Mouse (Mus musculus): ENCODE results near the gene Pak2. TPM values are rescaled to one million over a fixed set of nuclear protein-coding genes. Genes with fewer than 3 reads are reported as not detected.

Pak2 gene
- polyA plus RNA-seq, 1 experiment: 18.3 TPM

DNA sequence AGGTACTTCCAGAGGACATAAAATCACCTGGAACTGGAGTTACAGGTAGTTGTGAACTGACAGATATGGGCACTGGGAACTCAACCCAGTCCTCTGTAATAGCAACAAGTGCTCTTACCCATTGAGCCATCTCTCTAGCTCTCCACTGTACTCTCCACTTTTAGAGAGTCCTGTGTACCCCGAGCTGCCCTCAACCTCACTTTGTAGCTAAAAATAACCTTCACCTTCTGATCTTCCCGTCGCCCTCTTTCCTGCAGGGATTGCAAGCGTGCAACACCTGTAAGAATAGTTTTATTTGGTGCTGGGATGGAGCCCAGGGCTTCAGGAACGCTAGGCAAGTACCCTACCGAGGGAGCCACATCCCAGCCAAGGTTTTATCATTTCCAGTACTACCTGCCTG is 36.6 kb upstream of the Pak2 start:
- TF ChIP-seq CTCF (conservative IDR thresholded peaks at IDR 0.05; ENCODE audit: insufficient read depth, insufficient read length, low read depth, low read length): no peak
- no peak for TF ChIP-seq POLR2A (IDR thresholded peaks at IDR 0.05; ENCODE audit: low read depth, low read length)
- no peak overlapping the region for H3K27ac ChIP-seq (ENCODE audit: insufficient read depth, low read depth, low read length)
- no peaks in the 10 kb centered on the region for H3K27me3 ChIP-seq (replicated peaks; ENCODE audit: control insufficient read depth, insufficient read depth, low read length)
- no peaks in the 10 kb centered on the region for H3K36me3 ChIP-seq (ENCODE audit: control insufficient read depth, insufficient read depth, low read length)
- no peak for DNase-seq
- H3K4me3 ChIP-seq (ENCODE audit: insufficient read depth, low read depth, low read length): no peak overlapping the region
- no peaks in the 10 kb centered on the region for H3K4me1 ChIP-seq (ENCODE audit: control insufficient read depth, insufficient read depth, low read length)
- WGBS: 58% methylated on average over 6 of the region's 6 CpGs

GRCm38 (mm10) chr16:32114968-32115695 is 36.0 kb upstream of the Pak2 start:
- Histone ChIP-seq H3K4me3 (ENCODE audit: insufficient read depth, low read depth, low read length) (no peak overlapping the region), H3K27me3 (replicated peaks; ENCODE audit: control insufficient read depth, insufficient read depth, low read length) (no peaks in the 10 kb centered on the region), H3K27ac (ENCODE audit: insufficient read depth, low read depth, low read length) (no peak overlapping the region), H3K4me1 (ENCODE audit: control insufficient read depth, insufficient read depth, low read length) (no peaks in the 10 kb centered on the region), H3K36me3 (ENCODE audit: control insufficient read depth, insufficient read depth, low read length) (no peaks in the 10 kb centered on the region)
- TF ChIP-seq POLR2A (IDR thresholded peaks at IDR 0.05; ENCODE audit: low read depth, low read length): no peak
- TF ChIP-seq CTCF (conservative IDR thresholded peaks at IDR 0.05; ENCODE audit: insufficient read depth, insufficient read length, low read depth, low read length): peak; percentile 90
- DNase-seq: peak; percentile 83
- 4% methylated on average over 15 of the region's 15 CpGs for WGBS

- Histone ChIP-seq H3K4me1 (ENCODE audit: control insufficient read depth, insufficient read depth, low read length) (no peaks in the 10 kb centered on the region), H3K4me3 (ENCODE audit: insufficient read depth, low read depth, low read length) (no peak overlapping the region), H3K27me3 (replicated peaks; ENCODE audit: control insufficient read depth, insufficient read depth, low read length) (no peaks in the 10 kb centered on the region), H3K36me3 (ENCODE audit: control insufficient read depth, insufficient read depth, low read length) (no peaks in the 10 kb centered on the region), H3K27ac (ENCODE audit: insufficient read depth, low read depth, low read length) (no peak overlapping the region)
- TF ChIP-seq CTCF (conservative IDR thresholded peaks at IDR 0.05; ENCODE audit: insufficient read depth, insufficient read length, low read depth, low read length) (no peak), POLR2A (IDR thresholded peaks at IDR 0.05; ENCODE audit: low read depth, low read length) (no peak)
- no peak for DNase-seq
- WGBS: 88% methylated on average over 10 of the region's 10 CpGs
Measured at GRCm38 (mm10) chr16:32114406-32114805, 35.3 kb upstream of the Pak2 start.

DNA sequence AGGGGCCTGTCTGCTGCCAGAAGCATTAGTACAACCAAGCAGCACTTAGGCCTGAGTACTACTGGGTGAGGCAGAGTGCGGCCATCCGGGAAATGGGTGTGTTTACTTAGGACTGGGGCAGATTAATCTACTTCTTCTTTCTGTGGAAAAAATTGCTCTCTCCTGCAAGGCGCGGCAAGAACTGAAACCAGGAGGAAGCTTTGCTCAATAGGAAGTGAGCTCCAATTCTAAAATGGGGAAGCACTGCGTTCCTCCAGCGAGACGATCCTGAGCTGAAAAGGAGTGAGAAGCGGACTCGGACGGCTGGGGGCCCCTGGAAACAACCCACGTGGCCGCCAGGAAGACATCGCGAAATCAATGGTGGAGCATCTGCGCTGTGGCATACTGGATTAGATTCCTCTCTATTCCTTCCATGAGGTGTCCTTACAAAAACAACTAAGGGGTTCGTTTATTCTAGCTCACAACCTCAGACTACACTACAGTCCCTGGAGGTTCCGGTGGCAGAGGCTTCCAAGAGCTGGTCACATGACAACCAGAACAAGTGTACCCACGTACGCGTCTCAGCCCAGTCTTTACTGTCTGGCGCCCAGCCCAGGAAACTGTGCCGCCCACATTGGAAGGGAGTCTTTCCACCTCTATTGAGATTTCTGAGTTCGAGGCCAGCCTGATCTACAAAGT is 34.5 kb upstream of the Pak2 start:
- Histone ChIP-seq H3K4me3 (ENCODE audit: insufficient read depth, low read depth, low read length) (no peak overlapping the region), H3K36me3 (ENCODE audit: control insufficient read depth, insufficient read depth, low read length) (no peaks in the 10 kb centered on the region)

DNA sequence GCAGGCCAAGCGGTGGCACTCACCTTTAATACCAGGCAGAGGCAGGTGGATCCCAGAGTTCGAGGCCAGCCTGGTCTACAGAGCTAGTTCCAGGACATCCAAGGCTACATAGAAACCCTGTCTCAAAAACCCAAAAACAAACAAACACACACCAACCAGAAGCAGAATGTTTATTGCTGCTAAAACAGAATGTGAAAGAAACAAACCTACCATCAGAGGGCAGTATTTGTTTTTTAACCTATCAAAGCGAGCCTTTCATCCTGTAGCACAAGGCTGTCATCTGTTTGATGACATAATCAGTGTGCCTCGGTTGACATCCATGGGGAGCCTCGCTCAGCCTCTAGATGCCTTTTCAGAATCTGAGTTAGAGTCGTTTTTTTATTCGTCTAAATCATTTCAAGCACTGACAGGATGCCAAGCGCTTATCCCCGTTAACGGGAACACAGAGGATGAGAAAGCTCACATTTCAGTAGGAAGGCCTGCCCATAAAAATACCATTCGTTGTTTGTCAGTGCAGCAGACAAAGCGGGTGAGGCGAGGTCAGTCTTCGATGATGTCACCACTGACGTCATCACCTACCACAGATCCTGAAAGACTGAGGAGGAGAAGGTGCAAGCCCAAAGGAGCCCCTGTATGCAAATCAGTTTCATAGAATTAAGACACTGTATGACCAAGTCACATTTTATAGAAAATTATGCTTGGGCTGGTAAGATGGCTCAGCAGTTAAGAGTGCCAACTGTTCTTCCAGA is 32.0 kb upstream of the Pak2 start:
- Histone ChIP-seq H3K27me3 (replicated peaks; ENCODE audit: control insufficient read depth, insufficient read depth, low read length) (no peaks in the 10 kb centered on the region), H3K36me3 (ENCODE audit: control insufficient read depth, insufficient read depth, low read length) (no peaks in the 10 kb centered on the region), H3K4me1 (ENCODE audit: control insufficient read depth, insufficient read depth, low read length) (no peaks in the 10 kb centered on the region), H3K27ac (ENCODE audit: insufficient read depth, low read depth, low read length) (no peak overlapping the region), H3K4me3 (ENCODE audit: insufficient read depth, low read depth, low read length) (no peak overlapping the region)
- TF ChIP-seq CTCF (conservative IDR thresholded peaks at IDR 0.05; ENCODE audit: insufficient read depth, insufficient read length, low read depth, low read length) (no peak), POLR2A (IDR thresholded peaks at IDR 0.05; ENCODE audit: low read depth, low read length) (no peak)
- DNase-seq: peak; percentile 33
- 57% methylated on average over 15 of the region's 15 CpGs for WGBS

More for the DNA sequence above, 34.5 kb upstream of the Pak2 start:
- 47% methylated on average over 23 of the region's 23 CpGs for WGBS
- Histone ChIP-seq H3K4me1 (ENCODE audit: control insufficient read depth, insufficient read depth, low read length) (no peaks in the 10 kb centered on the region), H3K27me3 (replicated peaks; ENCODE audit: control insufficient read depth, insufficient read depth, low read length) (no peaks in the 10 kb centered on the region), H3K27ac (ENCODE audit: insufficient read depth, low read depth, low read length) (no peak overlapping the region; the same call in 1 of the 2 replicates)
- DNase-seq: peak; percentile 77
- TF ChIP-seq CTCF (conservative IDR thresholded peaks at IDR 0.05; ENCODE audit: insufficient read depth, insufficient read length, low read depth, low read length) (no peak), POLR2A (IDR thresholded peaks at IDR 0.05; ENCODE audit: low read depth, low read length) (no peak)

GRCm38 (mm10) chr16:32108578-32108977 is 29.4 kb upstream of the Pak2 start:
- H3K4me3 ChIP-seq (ENCODE audit: insufficient read depth, low read depth, low read length): no peak overlapping the region
- 76% methylated on average over 2 of the region's 2 CpGs for WGBS
- no peaks in the 10 kb centered on the region for H3K27me3 ChIP-seq (replicated peaks; ENCODE audit: control insufficient read depth, insufficient read depth, low read length)
- H3K36me3 ChIP-seq (ENCODE audit: control insufficient read depth, insufficient read depth, low read length): peaks cover 2% of the 10 kb centered on the region
- no peak for DNase-seq
- H3K27ac ChIP-seq (ENCODE audit: insufficient read depth, low read depth, low read length): no peak overlapping the region
- H3K4me1 ChIP-seq (ENCODE audit: control insufficient read depth, insufficient read depth, low read length): no peaks in the 10 kb centered on the region
- TF ChIP-seq CTCF (conservative IDR thresholded peaks at IDR 0.05; ENCODE audit: insufficient read depth, insufficient read length, low read depth, low read length) (no peak), POLR2A (IDR thresholded peaks at IDR 0.05; ENCODE audit: low read depth, low read length) (no peak)

DNA sequence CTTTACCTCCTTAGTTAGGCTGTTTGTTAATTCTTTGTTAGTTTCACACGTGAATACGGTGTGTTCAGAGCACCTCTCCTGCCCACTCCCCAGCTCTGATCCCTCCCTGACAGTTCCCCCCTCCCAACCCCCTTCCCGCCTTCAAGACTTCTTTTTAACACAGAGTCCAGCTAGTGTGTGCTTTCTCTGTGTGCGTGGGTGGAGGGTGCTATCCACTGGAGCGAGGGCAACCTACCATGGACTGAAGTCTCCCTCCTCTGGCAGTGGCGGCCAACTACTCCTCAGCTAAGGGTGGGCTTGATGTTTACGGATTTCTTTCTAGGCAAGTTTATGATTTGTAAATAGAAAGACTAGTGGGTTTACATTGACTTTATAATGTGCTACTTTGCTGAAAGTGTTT is 29.0 kb upstream of the Pak2 start:
- Histone ChIP-seq H3K4me1 (ENCODE audit: control insufficient read depth, insufficient read depth, low read length) (no peaks in the 10 kb centered on the region), H3K27me3 (replicated peaks; ENCODE audit: control insufficient read depth, insufficient read depth, low read length) (no peaks in the 10 kb centered on the region), H3K27ac (ENCODE audit: insufficient read depth, low read depth, low read length) (no peak overlapping the region), H3K4me3 (ENCODE audit: insufficient read depth, low read depth, low read length) (no peak overlapping the region), H3K36me3 (ENCODE audit: control insufficient read depth, insufficient read depth, low read length) (peaks cover 2% of the 10 kb centered on the region)
- TF ChIP-seq CTCF (conservative IDR thresholded peaks at IDR 0.05; ENCODE audit: insufficient read depth, insufficient read length, low read depth, low read length) (peak; percentile 29; the same call in 1 of the 2 replicates), POLR2A (IDR thresholded peaks at IDR 0.05; ENCODE audit: low read depth, low read length) (no peak)
- 67% methylated on average over 7 of the region's 7 CpGs for WGBS
- no peak for DNase-seq

All from kidney, adult 2 months (tissue).